Mouse (Mus musculus) liver, embryonic 13.5 days (tissue): ENCODE data around the gene Slc29a4. TPM values are rescaled to one million over a fixed set of nuclear protein-coding genes. Genes with fewer than 3 reads are reported as not detected.
A peak's percentile ranks its signal among the peaks of the same experiment; 100 is the strongest.

Experiments
- ATAC-seq: fragments of 200-750 bp; cut with Nextera tagmentation; 2 replicates; pipeline ENCODE4 v1.8.0; 2017; ENCODE audit warnings: low read depth, mild to moderate bottlenecking, moderate number of reproducible peaks, moderate library complexity
- DNase-seq: peaks from one replicate; pipeline ENCODE4 v3.0.0; 2022
- H3K27ac ChIP-seq: fragments of 300-500 bp; sonication (generic); 2 replicates; pipeline ENCODE4 v1.5.1; 2015; ENCODE audit warnings: moderate library complexity, mild to moderate bottlenecking, inconsistent platforms
- H3K27me3 ChIP-seq: fragments of 300-500 bp; sonication (generic); 2 replicates; pipeline ENCODE4 v1.6.1; 2015; ENCODE audit warnings: mild to moderate bottlenecking, inconsistent platforms
- H3K36me3 ChIP-seq: fragments of 300-500 bp; sonication (generic); 2 replicates; pipeline ENCODE4 v1.6.1; 2015; ENCODE audit warnings: mild to moderate bottlenecking, inconsistent platforms
- H3K4me1 ChIP-seq: fragments of 300-500 bp; sonication (generic); replicated peaks from 2 replicates; pipeline ENCODE4 v1.6.1; 2015; ENCODE audit warnings: inconsistent platforms
- H3K4me2 ChIP-seq: fragments of 300-500 bp; sonication (generic); 2 replicates; pipeline ENCODE4 v1.6.1; 2015; ENCODE audit warnings: inconsistent platforms, mild to moderate bottlenecking, moderate library complexity
- H3K4me3 ChIP-seq: fragments of 300-500 bp; sonication (generic); replicated peaks from 2 replicates; pipeline ENCODE4 v1.5.1; 2015; ENCODE audit warnings: mild to moderate bottlenecking, inconsistent platforms
- H3K9ac ChIP-seq: fragments of 300-500 bp; sonication (generic); 2 replicates; pipeline ENCODE4 v1.6.1; 2015; ENCODE audit warnings: mild to moderate bottlenecking, inconsistent platforms
- H3K9me3 ChIP-seq: fragments of 300-500 bp; sonication (generic); replicated peaks from 2 replicates; pipeline ENCODE4 v1.6.1; 2016; ENCODE audit warnings: inconsistent platforms
- WGBS: fragments of 180-500 bp; shearing (Covaris S2); methylation state at CpG from one replicate; pipeline ENCODE4 v1.1.7; 2015; ENCODE audit not compliant: insufficient replicate concordance; 5-methylcytosine and 5-hydroxymethylcytosine counted together
- polyA plus RNA-seq: library from polyadenylated mRNA; unstranded; fragments of >200 nt; fragmentation: Nextera tagmentation; extraction: Ambion mirVana; gene quantifications from 2 replicates; pipeline ENCODE4 v1.2.1, GENCODE M21; 2015

Slc29a4 gene
- polyA plus RNA-seq, 1 experiment from 2014 or later = 0.36 TPM

DNA sequence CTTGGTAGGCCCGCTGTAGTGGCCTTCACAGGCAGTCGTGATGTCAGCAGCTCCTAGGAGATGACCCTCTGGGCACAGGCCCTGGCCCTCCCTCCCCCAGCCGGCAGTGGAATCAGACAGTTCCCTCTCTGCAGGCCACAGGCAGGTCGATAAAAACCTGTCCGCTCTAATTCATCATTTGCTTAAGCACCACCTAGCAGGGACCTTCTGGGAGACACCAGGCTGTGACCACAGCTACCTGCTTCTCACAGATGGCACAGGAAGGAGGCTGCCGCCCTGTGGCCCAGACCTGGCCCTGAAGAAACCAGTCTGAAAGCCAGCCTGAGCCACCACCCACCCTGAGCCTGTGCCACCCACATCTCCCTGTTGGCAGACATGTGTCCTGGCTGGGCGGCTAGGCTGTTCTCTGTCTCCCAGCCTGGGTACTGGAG, 14.2 kb upstream of the Slc29a4 start:
- DNase-seq = no peak
- Histone ChIP-seq H3K4me2 (no peak overlapping the region), H3K9ac (no peak overlapping the region), H3K27ac (no peak overlapping the region), H3K9me3 (0 out of 2 replicates have a peak, but pooled peaks cover 3% of the 10 kb centered on the region), H3K4me3 (no peak overlapping the region), H3K36me3 (no peaks in the 10 kb centered on the region), H3K4me1 (peaks cover 21% of the 10 kb centered on the region), H3K27me3 (no peaks in the 10 kb centered on the region)
- ATAC-seq = peak; percentile 21; the same call in 1 of the 2 replicates
- WGBS = 45% methylated on average over 7 of the region's 7 CpGs

DNA sequence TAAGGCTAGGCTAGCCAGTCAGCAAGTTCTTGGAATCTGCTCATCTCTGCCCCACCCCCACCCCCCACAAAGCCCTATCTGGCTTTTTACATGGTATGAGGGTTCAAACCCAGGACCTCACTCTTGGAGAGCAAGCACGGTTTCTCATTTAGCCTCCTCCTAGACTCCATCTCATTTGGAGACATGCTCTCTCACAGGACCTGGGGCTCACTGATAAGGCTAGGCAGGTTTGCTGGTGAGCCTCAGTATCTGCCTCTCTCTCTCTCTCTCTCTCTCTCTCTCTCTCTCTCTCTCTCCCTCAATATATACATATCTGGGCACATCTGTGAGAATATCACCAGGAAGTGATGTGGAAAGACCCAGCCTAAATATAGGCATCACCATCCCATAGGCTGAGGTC, 13.2 kb upstream of the Slc29a4 start:
- Histone ChIP-seq H3K4me1 (peaks cover 21% of the 10 kb centered on the region), H3K9ac (no peak overlapping the region), H3K4me3 (no peak overlapping the region), H3K27ac (no peak overlapping the region), H3K36me3 (no peaks in the 10 kb centered on the region), H3K4me2 (no peak overlapping the region), H3K27me3 (no peaks in the 10 kb centered on the region), H3K9me3 (0 out of 2 replicates have a peak, but pooled peaks cover 4% of the 10 kb centered on the region)
- DNase-seq (no peak), ATAC-seq (peak; percentile 76)
- WGBS = 35% methylated on average over 1 of the region's 1 CpGs

DNA sequence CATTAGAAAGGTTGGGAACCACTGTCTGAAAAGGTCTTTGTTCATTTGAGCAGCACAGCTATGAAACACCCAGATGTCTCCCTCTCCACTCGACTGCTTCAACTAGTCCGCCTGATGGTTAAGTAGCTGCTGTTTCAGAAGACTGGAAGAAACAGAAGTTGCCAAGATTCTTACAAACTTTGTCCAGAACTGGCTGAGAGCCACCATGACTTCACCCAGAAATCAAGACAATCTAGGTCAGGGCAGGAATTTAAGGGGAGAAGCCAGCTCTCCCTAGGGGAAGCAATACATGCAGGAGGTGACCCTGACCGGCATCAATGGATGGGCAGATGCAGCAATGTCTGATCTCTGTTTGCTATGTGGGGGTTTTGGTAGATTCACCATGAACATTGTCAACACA, 10.4 kb upstream of the Slc29a4 start:
- Histone ChIP-seq H3K4me3 (no peak overlapping the region), H3K27me3 (no peaks in the 10 kb centered on the region), H3K36me3 (no peaks in the 10 kb centered on the region), H3K9ac (no peak overlapping the region), H3K27ac (no peak overlapping the region), H3K4me2 (no peak overlapping the region), H3K4me1 (peaks cover 21% of the 10 kb centered on the region), H3K9me3 (0 out of 2 replicates have a peak, but pooled peaks cover 4% of the 10 kb centered on the region)
- 73% methylated on average over 3 of the region's 3 CpGs for whole genome bisulfite sequencing
- ATAC-seq (no peak), DNase-seq (no peak)

DNA sequence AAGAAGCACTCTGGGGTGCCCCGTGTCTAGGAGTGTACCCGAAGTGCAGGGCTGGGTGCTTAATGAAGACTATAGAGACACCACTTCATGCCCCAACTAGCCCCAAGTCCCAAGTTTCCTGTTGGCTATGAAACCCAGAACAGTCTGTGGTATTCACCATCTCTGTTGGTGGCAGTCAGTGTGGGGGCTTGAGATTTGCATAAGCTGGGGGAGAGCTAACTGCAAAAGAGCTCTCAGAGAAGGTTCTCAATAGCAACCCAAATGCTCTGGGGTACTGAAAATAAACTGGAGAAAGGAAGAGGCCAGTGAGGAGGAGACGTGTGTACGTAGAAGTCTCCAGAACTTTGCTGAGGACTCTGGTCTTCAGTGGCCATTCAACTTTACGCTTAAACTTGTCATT, 9.8 kb upstream of the Slc29a4 start:
- 72% methylated on average over 5 of the region's 5 CpGs for WGBS
- 0 out of 2 replicates have a peak, but pooled peaks cover 4% of the 10 kb centered on the region for H3K9me3 ChIP-seq
- H3K4me3 ChIP-seq = no peak overlapping the region
- peaks cover 19% of the 10 kb centered on the region for H3K4me1 ChIP-seq
- no peak for ATAC-seq
- no peak overlapping the region for H3K9ac ChIP-seq
- no peak overlapping the region for H3K27ac ChIP-seq
- no peaks in the 10 kb centered on the region for H3K27me3 ChIP-seq
- H3K4me2 ChIP-seq = no peak overlapping the region
- no peak for DNase-seq
- no peaks in the 10 kb centered on the region for H3K36me3 ChIP-seq

DNA sequence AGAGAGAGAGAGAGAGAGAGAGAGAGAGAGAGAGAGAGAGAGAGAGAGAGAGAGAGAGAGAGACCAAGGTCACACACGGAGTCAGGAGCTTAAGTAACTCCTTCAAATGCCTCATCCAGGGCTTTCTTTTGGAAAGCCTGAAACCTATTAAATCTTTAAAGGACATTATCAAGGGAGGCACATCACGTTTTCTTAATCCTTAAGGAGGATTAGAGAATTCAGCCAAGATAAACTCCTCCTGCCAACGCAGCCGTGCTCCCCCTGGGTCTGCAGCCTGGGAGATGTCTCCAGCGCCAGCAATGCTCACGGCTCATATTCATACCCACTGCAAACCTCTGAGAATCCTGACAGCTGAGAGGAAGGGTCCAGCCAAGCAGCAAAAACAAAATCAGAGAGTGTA, 3.4 kb upstream of the Slc29a4 start:
- no peak overlapping the region for H3K9ac ChIP-seq
- 48% methylated on average over 6 of the region's 6 CpGs for WGBS
- peaks cover 8% of the 10 kb centered on the region; the same call in 1 of the 2 replicates for H3K27me3 ChIP-seq
- no peak for ATAC-seq
- H3K4me2 ChIP-seq = no peak overlapping the region
- H3K36me3 ChIP-seq = no peaks in the 10 kb centered on the region
- DNase-seq = no peak
- no peak overlapping the region for H3K27ac ChIP-seq
- no peaks in the 10 kb centered on the region for H3K9me3 ChIP-seq
- no peaks in the 10 kb centered on the region for H3K4me1 ChIP-seq
- no peak overlapping the region for H3K4me3 ChIP-seq

DNA sequence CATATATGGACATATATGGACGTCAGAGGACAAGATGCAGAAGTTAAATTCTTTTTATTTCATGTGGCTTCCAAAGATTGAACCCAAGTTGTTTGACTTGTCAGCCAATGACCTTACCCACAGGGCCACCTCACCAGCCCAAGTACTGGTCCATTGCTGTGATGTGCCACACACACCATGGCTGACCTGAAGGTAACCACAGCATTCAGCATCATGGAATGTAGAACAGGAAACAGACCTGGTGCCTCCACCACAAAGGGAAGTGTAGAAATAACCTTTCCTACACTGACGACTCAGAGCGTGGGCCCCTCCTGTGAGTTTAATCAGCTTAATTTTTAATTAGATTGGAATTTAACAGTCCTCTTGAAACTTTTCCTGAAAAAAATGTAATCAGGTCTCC, 2.0 kb upstream of the Slc29a4 start:
- Histone ChIP-seq H3K9me3 (no peaks in the 10 kb centered on the region), H3K9ac (no peak overlapping the region), H3K4me2 (no peak overlapping the region), H3K36me3 (no peaks in the 10 kb centered on the region), H3K4me1 (no peaks in the 10 kb centered on the region), H3K4me3 (no peak overlapping the region), H3K27me3 (peaks cover 14% of the 10 kb centered on the region), H3K27ac (no peak overlapping the region)
- DNase-seq (no peak), ATAC-seq (no peak)
- WGBS = 35% methylated on average over 3 of the region's 3 CpGs

DNA sequence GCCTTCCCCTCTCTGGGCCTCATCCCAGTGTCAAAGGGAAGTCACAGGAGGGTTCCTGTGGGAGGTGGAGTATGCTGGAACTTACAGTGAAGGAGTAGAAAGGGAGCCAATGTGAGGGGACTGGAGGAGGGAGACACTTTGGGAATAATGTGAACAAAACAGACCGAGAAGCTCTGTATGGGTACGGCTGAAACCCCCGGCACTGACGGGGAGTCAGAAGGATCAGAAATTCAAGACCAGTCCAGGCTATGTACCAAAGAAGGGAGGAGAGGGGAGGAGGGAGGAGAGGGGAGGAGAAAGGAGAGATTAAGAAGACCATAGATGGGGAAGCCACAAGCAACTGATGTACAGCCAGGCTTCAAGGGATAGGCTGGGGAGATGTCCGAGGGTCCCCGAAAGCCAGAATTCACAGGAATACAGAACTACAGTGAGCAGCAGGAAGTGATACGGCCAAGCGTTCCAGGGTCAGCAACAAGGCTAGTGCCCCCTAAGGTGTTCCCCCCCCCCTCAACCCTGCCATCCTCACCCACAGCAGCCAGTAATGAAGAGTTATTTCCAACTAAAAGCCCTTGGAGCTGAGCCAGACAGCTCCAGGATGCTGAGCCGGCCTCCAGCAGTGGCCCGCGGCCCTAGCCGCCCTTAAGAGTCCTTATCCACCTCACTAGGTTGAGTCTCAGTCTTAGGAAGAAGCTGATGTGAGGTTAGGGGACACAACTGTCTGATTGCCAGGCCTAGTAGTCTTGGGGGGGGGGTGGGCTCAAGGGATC, 842 bp downstream of the Slc29a4 start:
- Histone ChIP-seq H3K9ac (no peak overlapping the region), H3K27ac (no peak overlapping the region), H3K27me3 (peaks cover 19% of the 10 kb centered on the region), H3K9me3 (no peaks in the 10 kb centered on the region), H3K4me1 (no peaks in the 10 kb centered on the region), H3K4me3 (no peak overlapping the region), H3K36me3 (no peaks in the 10 kb centered on the region), H3K4me2 (no peak overlapping the region)
- WGBS = 67% methylated on average over 12 of the region's 12 CpGs
- DNase-seq (no peak), ATAC-seq (no peak)

DNA sequence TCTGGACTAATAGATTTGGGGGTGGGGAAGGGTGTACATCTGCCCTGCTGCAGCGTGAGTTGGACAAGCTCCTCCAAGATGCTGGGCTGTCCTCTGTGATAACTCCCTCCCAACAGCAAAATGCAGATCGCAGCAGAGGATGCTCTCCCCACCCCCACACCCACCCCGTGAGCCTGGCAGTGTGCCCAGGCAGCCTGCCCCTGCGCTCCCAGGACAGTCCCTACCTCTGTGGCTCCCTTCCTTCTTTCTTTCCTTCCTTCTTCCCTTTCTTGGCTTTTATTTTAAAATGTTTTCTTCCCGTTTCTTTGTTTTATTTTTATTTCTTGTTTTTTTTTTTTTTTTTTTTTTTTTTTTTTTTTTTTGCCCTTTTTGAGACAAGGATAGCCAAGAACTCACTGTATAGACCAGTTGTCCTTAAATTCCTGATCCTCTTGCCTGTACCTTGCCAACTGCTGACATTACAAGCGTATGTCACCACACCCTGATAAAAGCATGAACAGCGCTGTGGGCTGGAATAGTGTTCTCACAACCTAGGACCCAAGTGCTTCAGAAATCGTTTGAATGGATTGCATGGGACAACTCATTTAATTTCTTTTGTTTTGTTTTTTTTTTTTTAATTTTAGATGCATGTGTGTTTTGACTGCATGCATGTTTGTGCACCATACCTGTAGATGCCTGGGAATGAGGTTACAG, 1.6 kb downstream of the Slc29a4 start:
- DNase-seq (no peak), ATAC-seq (no peak)
- 42% methylated on average over 8 of the region's 8 CpGs for WGBS
- H3K27me3 ChIP-seq = peaks cover 24% of the 10 kb centered on the region
- no peaks in the 10 kb centered on the region for H3K36me3 ChIP-seq
- no peak overlapping the region for H3K4me3 ChIP-seq
- no peak overlapping the region for H3K27ac ChIP-seq
- H3K4me1 ChIP-seq = no peaks in the 10 kb centered on the region
- H3K9me3 ChIP-seq = no peaks in the 10 kb centered on the region
- H3K4me2 ChIP-seq = no peak overlapping the region
- H3K9ac ChIP-seq = no peak overlapping the region

DNA sequence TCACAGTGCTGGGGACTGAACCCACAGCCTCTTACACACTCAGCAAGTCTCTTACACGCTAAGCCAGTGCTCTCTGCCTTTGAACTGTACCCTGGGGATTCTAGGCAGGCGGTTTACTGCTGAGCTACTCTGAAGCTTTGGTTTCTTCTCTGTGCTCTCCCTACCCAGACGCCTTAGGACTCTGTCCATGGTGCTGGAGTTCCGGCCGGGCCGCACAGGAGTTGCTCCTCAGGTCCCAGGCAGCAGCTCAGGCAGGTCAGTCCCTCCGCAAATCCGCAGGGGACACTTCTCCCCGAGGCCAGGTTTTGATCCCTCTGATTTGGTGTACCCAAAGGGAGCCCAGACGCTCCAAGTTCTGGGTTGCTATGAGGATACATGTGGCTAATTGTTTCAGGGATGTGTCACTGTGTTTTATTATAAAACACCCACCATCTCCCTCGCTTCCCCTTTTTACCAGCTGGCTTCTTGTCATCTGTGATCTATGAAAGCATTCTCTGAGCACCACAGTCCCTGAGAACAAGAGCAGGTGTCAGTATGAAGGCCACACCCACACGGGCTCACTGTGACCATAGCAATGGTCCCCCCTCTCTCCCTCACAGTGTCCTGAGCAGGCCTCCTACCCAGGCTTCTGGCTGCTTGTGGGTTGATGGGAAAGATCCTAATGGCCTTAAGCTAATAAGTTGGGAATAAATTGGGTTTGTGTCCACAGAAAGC, 2.5 kb downstream of the Slc29a4 start:
- no peak for ATAC-seq
- WGBS = 6% methylated on average over 12 of the region's 12 CpGs

DNA sequence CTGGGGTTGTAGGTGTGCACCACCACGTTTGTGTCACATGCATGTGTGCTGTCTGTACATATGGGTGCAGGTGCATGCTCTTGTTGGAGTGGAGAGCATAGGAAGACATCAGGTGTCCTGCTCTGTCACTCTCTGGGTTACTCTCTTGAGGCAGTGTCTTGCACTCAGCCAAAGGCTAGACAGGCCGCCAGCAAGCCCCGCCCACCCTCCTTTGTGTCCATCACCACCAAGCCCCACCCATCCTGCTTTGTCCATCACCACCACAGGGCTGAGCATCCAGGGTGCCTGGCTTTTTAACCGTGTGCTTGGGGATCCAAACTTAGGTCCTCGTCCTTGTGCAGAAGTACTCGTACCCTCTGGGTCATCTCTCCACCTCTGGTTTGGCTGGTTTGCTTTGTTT, 3.9 kb downstream of the Slc29a4 start:
- peaks cover 41% of the 10 kb centered on the region for H3K27me3 ChIP-seq
- ATAC-seq = no peak

More for the DNA sequence above, 2.5 kb downstream of the Slc29a4 start:
- no peak overlapping the region for H3K4me2 ChIP-seq
- H3K36me3 ChIP-seq = no peaks in the 10 kb centered on the region
- no peaks in the 10 kb centered on the region for H3K9me3 ChIP-seq
- no peak overlapping the region for H3K9ac ChIP-seq
- H3K27ac ChIP-seq = no peak overlapping the region
- no peaks in the 10 kb centered on the region for H3K4me1 ChIP-seq
- peak; percentile 35 for DNase-seq
- peaks cover 27% of the 10 kb centered on the region for H3K27me3 ChIP-seq
- no peak overlapping the region for H3K4me3 ChIP-seq

DNA sequence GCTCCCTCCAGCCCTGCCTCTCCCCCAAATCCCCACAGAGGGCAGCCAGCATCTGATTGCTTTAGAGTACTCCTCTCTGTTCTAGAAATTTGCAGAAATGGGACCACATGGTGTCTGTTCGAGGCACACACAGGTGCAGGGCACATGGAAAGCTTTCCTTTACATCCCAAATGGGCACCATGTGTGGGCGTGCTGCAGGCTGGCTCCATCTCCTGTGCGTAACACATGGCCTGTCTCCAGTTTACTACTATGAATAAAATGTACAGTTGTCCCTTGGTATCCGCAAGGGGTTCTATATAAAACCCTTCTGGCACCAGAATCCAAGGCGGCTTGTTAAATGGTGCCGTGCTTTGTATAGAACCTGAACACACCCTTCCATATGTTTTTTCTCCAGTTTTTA, 4.6 kb downstream of the Slc29a4 start:
- WGBS = 73% methylated on average over 6 of the region's 6 CpGs
- Histone ChIP-seq H3K4me1 (peaks cover 5% of the 10 kb centered on the region), H3K9ac (no peak overlapping the region), H3K4me3 (no peak overlapping the region), H3K27me3 (peaks cover 47% of the 10 kb centered on the region), H3K9me3 (no peaks in the 10 kb centered on the region), H3K36me3 (no peaks in the 10 kb centered on the region), H3K4me2 (no peak overlapping the region), H3K27ac (no peak overlapping the region)
- DNase-seq (no peak), ATAC-seq (no peak)

More for the DNA sequence above, 3.9 kb downstream of the Slc29a4 start:
- Histone ChIP-seq H3K36me3 (no peaks in the 10 kb centered on the region), H3K27ac (no peak overlapping the region), H3K4me2 (no peak overlapping the region), H3K9ac (no peak overlapping the region), H3K4me1 (no peaks in the 10 kb centered on the region; the same call in 1 of the 2 replicates), H3K4me3 (no peak overlapping the region), H3K9me3 (no peaks in the 10 kb centered on the region)
- WGBS = 31% methylated on average over 6 of the region's 6 CpGs
- DNase-seq = no peak
